Comparison of ENCODE assay signal across 8 mouse cellular contexts in the genomic region with DNA sequence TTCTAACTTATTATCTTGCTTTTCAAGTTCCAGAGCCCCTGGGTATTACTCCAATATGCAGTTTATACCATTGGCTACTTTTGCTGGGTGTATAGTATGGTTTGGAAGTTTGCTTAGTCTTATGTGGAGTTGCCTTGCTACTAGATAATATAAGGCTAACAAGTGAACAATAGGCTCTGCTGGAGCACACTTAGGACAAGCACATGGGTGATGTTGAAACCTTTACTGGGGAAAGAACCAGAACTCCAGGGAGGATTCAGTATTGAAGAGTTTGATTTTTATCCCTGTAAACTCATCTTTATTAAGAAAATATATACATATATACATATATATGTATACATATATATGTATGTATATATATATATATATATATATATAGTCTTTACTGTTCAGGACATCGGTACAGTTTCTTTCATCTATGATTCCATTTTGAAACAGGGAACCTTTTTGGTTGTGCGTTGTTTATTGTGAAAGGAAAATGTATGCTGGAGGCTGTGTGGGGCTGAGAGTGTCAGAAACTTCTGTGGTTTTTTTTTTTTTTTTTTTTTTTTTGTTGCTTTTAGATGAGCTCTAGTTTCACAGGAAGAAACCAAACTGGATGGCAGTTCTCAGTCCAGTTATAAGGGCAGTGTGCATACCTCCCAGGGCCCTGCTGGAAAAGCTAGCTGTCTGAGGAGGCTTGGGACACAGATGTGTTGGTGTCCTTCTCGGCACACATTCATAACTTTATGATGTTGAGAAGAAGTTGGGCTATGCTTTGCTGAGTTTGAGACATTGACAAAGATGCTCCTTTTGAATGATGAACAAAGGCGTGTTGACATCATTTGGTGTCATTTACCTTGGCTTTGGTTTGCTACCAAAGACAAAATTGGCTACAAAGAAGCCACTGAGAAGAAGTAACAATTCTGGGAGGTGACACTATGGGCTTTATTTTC. TPM values are rescaled to one million over a fixed set of nuclear protein-coding genes. Genes with fewer than 3 reads are reported as not detected.
DNase-seq lines count a peak whose midpoint lies in the region; ATAC-seq lines count a peak whose summit lies in the region.

No protein-coding gene starts in this region.

- H3K27ac ChIP-seq in kidney, embryonic 16.5 days (ENCODE audit: low read length) = no peak overlapping the region
- no peak overlapping the region for H3K27ac ChIP-seq in embryonic facial prominence, embryonic 14.5 days (replicated peaks; ENCODE audit: low read depth, low read length)
- H3K27ac ChIP-seq in hindbrain, embryonic 15.5 days (replicated peaks) = no peak overlapping the region
- no peak overlapping the region for H3K27ac ChIP-seq in neural tube, embryonic 12.5 days

- no peaks in the 10 kb centered on the region for H3K9me3 ChIP-seq in kidney, embryonic 16.5 days (ENCODE audit: low read length)
- H3K9me3 ChIP-seq in embryonic facial prominence, embryonic 14.5 days (ENCODE audit: control insufficient read depth, low read length) = no peaks in the 10 kb centered on the region
- no peaks in the 10 kb centered on the region for H3K9me3 ChIP-seq in hindbrain, embryonic 15.5 days
- no peaks in the 10 kb centered on the region for H3K9me3 ChIP-seq in neural tube, embryonic 12.5 days

- ATAC-seq in kidney, embryonic 16.5 days (ENCODE audit: low FRiP score, low TSS enrichment) = no peak
- ATAC-seq in embryonic facial prominence, embryonic 14.5 days (ENCODE audit: low read depth) = no peak
- ATAC-seq in hindbrain, embryonic 15.5 days (ENCODE audit: low FRiP score, low read depth) = no peak
- no peak for ATAC-seq in neural tube, embryonic 12.5 days (ENCODE audit: low FRiP score, low read depth)

- no peak for DNase-seq in kidney, postnatal 25 days
- no peak for DNase-seq in embryonic facial prominence, embryonic 14.5 days (ENCODE audit: low spot score)
- no peak for DNase-seq in spleen, adult 18-20 months
- DNase-seq in gastrocnemius, postnatal 25 days = no peak
- DNase-seq in cerebellum, postnatal 14 days = no peak

- no peak overlapping the region for H3K9ac ChIP-seq in kidney, embryonic 16.5 days (replicated peaks; ENCODE audit: low read length)
- H3K9ac ChIP-seq in embryonic facial prominence, embryonic 14.5 days (ENCODE audit: low read depth, low read length) = no peak overlapping the region
- H3K9ac ChIP-seq in hindbrain, embryonic 15.5 days = no peak overlapping the region
- H3K9ac ChIP-seq in neural tube, embryonic 12.5 days = no peak overlapping the region

- 92% methylated on average over 4 of the region's 4 CpGs for WGBS in kidney, embryonic 16.5 days
- 84% methylated on average over 4 of the region's 4 CpGs for WGBS in embryonic facial prominence, embryonic 14.5 days
- 82% methylated on average over 4 of the region's 4 CpGs for WGBS in hindbrain, embryonic 15.5 days
- WGBS in neural tube, embryonic 12.5 days = 92% methylated on average over 4 of the region's 4 CpGs

- H3K4me3 ChIP-seq in kidney, embryonic 16.5 days (ENCODE audit: low read length) = peak overlapping the region; percentile 92
- H3K4me3 ChIP-seq in embryonic facial prominence, embryonic 14.5 days (ENCODE audit: low read depth, low read length) = peak overlapping the region; percentile 97
- H3K4me3 ChIP-seq in hindbrain, embryonic 15.5 days = peak overlapping the region; percentile 98
- peak overlapping the region; percentile 88; the same call in 1 of the 2 replicates for H3K4me3 ChIP-seq in neural tube, embryonic 12.5 days

- peaks cover 31% of the 10 kb centered on the region for H3K36me3 ChIP-seq in kidney, embryonic 16.5 days (ENCODE audit: insufficient read depth, low read length)
- H3K36me3 ChIP-seq in embryonic facial prominence, embryonic 14.5 days (ENCODE audit: control insufficient read depth, insufficient read depth, low read length) = peaks cover 24% of the 10 kb centered on the region; the same call in 1 of the 2 replicates
- H3K36me3 ChIP-seq in hindbrain, embryonic 15.5 days = 0 out of 2 replicates have a peak, but pooled peaks cover 4% of the 10 kb centered on the region
- peaks cover 19% of the 10 kb centered on the region; the same call in 1 of the 2 replicates for H3K36me3 ChIP-seq in neural tube, embryonic 12.5 days

- peaks cover 36% of the 10 kb centered on the region for H3K4me1 ChIP-seq in kidney, embryonic 16.5 days (ENCODE audit: insufficient read depth, low read length)
- peaks cover 28% of the 10 kb centered on the region for H3K4me1 ChIP-seq in embryonic facial prominence, embryonic 14.5 days (ENCODE audit: control insufficient read depth, insufficient read depth, low read length)
- peaks cover 36% of the 10 kb centered on the region for H3K4me1 ChIP-seq in hindbrain, embryonic 15.5 days (replicated peaks)
- H3K4me1 ChIP-seq in neural tube, embryonic 12.5 days = peaks cover 39% of the 10 kb centered on the region

- no peaks in the 10 kb centered on the region for H3K27me3 ChIP-seq in kidney, embryonic 16.5 days (ENCODE audit: insufficient read depth, low read length)
- no peaks in the 10 kb centered on the region for H3K27me3 ChIP-seq in embryonic facial prominence, embryonic 14.5 days (replicated peaks; ENCODE audit: control insufficient read depth, insufficient read depth, low read length)
- H3K27me3 ChIP-seq in hindbrain, embryonic 15.5 days = no peaks in the 10 kb centered on the region
- H3K27me3 ChIP-seq in neural tube, embryonic 12.5 days (replicated peaks) = no peaks in the 10 kb centered on the region

- peak overlapping the region; percentile 68 for H3K4me2 ChIP-seq in kidney, embryonic 16.5 days (replicated peaks; ENCODE audit: low read depth, low read length)
- peak overlapping the region; percentile 75 for H3K4me2 ChIP-seq in embryonic facial prominence, embryonic 14.5 days (ENCODE audit: low read depth, low read length)
- H3K4me2 ChIP-seq in hindbrain, embryonic 15.5 days = peak overlapping the region; percentile 61
- H3K4me2 ChIP-seq in neural tube, embryonic 12.5 days (replicated peaks) = peak overlapping the region; percentile 70

RNA-seq across cellular contexts. Expression of a gene that starts 2.6 kb away (rescaled TPM):
- polyA plus RNA-seq in kidney, embryonic 16.5 days (2015; fragmentation: Nextera tagmentation; extraction: Ambion mirVana) = 15.3 and 20.8 TPM in 2 replicates
- 18.6 and 18.8 TPM in 2 replicates for polyA plus RNA-seq in embryonic facial prominence, embryonic 14.5 days (2014; fragmentation: Nextera tagmentation; extraction: Ambion mirVana)
- 11.5 and 12.3 TPM in 2 replicates for polyA plus RNA-seq in hindbrain, embryonic 15.5 days (2015; fragmentation: Nextera tagmentation; extraction: Ambion mirVana)
- polyA plus RNA-seq in neural tube, embryonic 12.5 days (2016; fragmentation: Nextera tagmentation; extraction: Ambion mirVana) = 28.0 and 31.5 TPM in 2 replicates
- 10 to 100 TPM; 11.5 to 14.8 TPM for total RNA-seq in gastrocnemius, postnatal 25 days (2021)
